Mouse (Mus musculus): ENCODE data around the gene Syndig1.

Syndig1 gene

DNA sequence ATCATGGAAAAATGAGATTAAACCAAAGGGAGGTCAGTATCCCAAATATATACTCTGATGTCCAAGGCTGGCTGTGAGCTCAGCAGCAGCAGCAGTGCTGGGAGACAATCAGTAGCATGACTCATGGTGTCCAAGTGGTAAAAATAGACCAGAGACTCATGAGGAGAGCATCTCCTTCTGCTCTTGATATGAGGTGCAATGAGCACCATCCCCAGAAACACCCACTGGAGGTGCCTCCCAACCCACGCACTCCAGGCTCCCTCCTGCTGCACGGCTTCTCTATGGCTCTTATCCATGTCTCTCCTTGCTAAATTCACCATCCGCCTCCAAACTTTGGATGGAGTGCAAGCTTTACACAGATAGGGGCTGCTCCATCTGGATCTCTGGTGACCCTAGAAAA lies 44.3 kb downstream of the Syndig1 start:
- DNase-seq (ENCODE audit: low spot score): no peak

GRCm38 (mm10) chr2:149877954-149878353 lies 48.9 kb downstream of the Syndig1 start:
- no peak for DNase-seq (ENCODE audit: low spot score)

GRCm38 (mm10) chr2:149887634-149888033 lies 58.6 kb downstream of the Syndig1 start:
- no peak for DNase-seq (ENCODE audit: low spot score)

GRCm38 (mm10) chr2:149891647-149892046 lies 62.6 kb downstream of the Syndig1 start:
- no peak for DNase-seq (ENCODE audit: low spot score)

DNA sequence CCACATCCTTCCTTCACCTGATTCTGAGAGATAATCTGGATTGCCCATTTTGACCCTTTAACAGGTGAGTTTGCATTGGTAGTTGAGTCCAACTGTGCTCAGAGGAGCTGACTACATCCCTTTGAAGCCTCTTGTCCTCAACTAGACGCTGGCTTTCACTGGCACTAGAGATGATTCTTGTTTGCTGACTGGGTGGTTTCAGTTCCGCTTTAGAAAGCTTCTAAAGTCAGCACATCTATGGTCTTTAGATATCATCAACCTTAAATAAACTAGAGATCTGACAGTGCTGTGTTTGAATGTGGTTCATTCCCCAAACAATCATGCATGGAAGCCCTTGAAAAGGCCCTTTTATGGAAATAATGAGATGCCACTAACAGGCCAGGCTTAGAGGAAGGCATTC lies 67.3 kb downstream of the Syndig1 start:
- DNase-seq (ENCODE audit: low spot score): no peak

DNA sequence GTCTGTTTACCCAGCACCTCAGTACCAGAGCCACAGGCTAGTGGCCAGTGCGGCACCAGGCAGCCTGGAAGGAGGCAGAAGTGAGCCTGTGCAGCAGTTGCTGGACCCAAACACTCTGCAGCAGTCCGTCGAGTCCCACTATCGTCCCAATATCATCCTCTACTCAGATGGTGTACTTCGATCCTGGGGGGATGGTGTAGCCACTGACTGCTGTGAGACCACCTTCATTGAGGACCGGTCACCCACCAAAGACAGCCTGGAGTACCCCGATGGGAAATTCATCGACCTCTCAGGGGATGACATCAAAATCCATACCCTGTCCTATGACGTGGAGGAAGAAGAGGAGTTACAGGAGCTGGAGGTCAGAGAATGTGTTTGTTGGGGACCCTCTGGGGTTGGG lies 70.6 kb downstream of the Syndig1 start:
- DNase-seq (ENCODE audit: low spot score): no peak

DNA sequence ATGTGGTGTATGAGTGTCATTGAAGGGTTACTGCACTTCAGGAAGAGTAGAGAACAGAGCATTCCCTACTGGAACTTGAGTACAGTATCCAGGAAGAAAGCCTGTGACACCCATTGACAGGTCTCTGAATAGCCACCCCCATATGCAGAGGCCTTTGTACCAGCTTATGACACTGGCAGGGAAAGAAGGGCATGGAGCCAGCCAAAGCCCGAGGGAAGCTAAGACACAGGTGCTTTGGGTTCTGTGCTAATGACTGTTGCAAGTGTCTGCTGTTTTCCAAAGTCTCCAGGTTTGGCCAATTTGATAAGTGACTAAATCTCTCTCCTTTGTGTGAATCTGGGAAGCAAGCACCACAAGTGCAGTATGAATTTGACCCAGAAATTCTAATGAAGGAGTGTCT lies 71.6 kb downstream of the Syndig1 start:
- no peak for DNase-seq (ENCODE audit: low spot score)

- no peak for DNase-seq (ENCODE audit: low spot score)
These were observed 75.4 kb downstream of the Syndig1 start for GRCm38 (mm10) chr2:149904405-149904804.

DNA sequence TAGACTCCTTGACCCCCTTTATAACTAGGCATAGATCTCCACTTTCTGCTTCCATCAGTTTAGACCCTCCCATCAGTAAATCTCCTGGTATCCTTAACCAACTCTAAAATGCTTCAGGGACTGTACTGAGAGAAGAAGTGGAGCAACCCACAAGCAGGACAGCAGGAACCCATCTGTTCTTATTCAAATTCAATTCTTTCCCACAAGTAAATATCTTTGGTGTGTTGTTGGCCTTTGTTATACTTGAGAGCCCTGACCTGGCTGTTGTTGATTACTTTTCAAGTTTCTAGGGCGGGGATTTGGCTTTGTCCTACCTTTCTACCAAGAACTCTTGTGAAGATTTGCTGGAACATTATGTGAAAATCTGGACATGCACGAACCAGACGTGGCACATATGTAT lies 77.7 kb downstream of the Syndig1 start:
- no peak for DNase-seq (ENCODE audit: low spot score)

DNA sequence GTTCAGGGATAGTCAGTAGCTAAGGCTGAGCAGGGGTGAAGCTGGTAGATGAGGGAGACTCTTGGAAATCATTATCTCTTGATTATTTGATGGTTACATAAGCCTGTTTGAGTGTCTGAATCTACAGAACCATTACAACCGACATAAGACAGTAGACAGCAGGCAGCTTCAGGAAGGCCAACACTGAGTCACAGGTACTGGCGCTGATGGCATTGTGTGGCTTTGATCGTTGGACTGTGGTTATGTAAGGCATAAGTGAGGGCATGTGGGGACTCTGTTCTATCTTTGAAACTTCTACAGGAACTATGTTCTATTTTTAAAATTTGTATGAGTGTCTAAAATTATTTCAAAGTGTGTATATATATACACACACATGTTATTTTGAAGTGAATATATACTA lies 88.2 kb downstream of the Syndig1 start:
- no peak for DNase-seq (ENCODE audit: low spot score)

DNA sequence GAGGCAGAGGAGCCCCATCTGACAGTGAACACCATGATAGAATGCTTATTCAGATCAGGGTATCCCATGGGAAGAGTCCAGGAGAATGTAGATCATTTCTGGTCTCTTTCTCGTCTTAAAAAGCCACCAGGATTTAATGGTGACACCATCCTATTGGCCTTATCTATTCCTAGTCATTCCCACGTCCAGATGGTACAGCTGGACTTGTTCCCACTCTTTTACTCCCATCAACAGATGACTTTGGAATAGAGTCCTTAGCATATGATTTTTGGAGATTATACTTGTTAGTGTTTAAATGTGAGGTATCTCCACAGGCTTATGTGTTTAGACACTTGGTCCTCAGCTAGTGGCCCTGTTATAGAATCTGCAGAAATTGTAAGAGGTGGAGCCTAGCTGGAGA lies 94.5 kb downstream of the Syndig1 start:
- DNase-seq (ENCODE audit: low spot score): no peak

DNA sequence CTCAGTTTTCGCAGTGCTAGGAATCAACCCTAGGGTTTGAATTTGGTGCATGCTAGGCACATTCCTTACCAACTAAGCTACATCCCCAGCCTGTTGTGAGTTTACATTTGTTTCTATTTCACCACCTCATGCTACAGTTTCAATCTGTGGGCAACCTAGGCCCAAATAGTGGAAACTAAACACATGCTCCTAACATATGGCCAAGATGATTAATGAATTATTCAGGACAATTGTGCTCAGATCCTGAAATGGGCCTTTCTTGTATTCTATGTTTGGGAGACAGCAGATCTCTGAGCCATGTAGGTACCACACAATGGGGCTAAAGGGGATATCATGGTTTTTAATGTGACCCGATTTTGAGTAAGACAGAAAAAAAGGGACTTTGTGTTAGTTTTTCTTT lies 96.9 kb downstream of the Syndig1 start:
- DNase-seq (ENCODE audit: low spot score): no peak

DNA sequence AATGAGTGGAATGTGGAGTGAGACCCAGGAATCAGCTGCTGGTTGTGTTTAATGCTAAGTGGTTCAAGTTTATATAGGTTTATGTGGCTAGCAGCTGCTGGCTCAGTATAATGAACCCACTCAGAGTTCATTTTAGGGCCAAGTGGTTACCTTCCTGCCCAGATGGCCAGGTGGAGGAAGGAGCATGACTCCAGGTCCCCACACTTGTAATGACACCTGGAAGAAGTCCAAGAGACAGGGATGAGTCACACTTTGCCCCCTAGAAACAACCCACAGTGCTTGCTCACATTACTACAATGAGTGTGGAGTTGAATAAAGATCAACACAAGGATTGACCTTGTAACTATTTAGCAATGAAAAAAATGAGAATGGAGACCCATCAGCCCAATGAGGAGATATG lies 98.0 kb downstream of the Syndig1 start:
- no peak for DNase-seq (ENCODE audit: low spot score)

GRCm38 (mm10) chr2:149927481-149927880 lies 98.5 kb downstream of the Syndig1 start:
- DNase-seq (ENCODE audit: low spot score): no peak

GRCm38 (mm10) chr2:149929986-149930385 lies 101.0 kb downstream of the Syndig1 start:
- no peak for DNase-seq (ENCODE audit: low spot score)

DNA sequence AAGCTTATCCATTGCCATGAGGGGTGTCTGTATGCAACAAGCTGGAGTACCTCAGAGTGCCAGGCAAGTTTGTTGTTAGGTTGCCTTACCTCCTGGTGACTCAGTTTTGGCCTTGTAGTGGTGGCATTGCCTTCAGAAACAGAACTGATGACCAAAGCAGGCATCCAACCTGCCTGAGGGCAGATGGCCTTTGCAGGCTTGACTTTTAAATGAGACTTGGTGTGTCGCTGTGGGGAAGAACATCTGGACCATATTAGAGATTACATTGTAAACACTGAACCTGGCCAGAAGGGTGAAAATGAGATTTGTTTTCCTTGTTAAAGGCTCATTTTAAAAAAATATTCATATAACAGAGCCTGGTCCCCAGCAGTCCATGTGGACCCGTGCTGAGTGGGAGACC lies 102.1 kb downstream of the Syndig1 start:
- DNase-seq (ENCODE audit: low spot score): no peak

GRCm38 (mm10) chr2:149932095-149932494 lies 103.1 kb downstream of the Syndig1 start:
- DNase-seq (ENCODE audit: low spot score): no peak

GRCm38 (mm10) chr2:149933247-149933898 lies 104.4 kb downstream of the Syndig1 start:
- DNase-seq (ENCODE audit: low spot score): no peak

DNA sequence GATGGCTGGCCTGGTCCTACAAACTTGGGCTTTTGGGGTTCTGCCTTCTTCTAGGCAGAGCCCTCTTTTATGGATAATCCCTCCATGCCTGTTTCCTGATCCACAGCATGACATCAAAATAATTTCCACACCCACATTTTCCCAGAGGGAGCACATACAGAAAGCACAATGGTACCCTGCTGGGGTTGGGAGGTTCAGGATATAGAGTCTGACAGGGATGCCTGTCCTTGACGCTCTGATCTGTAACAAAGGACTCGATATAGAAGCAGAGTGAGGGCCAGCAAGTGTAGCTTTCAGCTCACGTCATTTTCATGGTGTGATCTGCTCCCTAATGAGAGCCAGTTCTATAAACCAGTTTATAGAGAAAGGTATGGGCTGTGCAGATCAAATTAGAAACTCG lies 105.1 kb downstream of the Syndig1 start:
- no peak for DNase-seq (ENCODE audit: low spot score)

GRCm38 (mm10) chr2:149938829-149939228 lies 109.8 kb downstream of the Syndig1 start:
- DNase-seq (ENCODE audit: low spot score): no peak

DNA sequence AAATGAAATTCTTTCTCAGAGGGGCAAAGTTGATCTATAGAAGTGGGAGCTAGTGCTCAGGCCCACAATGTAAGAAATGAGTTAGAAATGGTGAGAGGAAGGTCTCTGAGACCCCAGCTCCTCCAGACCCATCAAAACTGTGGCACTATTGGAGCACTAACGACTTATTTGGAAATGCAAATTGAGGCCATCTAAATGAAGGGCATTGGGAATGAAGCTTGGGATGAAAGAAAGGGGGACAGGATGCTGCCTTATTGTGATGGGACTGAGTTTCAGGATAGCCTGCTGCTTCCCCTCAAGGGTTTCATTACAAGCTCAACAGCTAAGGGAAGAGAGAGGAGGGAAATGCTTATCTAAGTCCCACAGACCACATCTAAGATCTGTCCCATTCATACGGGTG lies 110.6 kb downstream of the Syndig1 start:
- DNase-seq (ENCODE audit: low spot score): no peak

- no peak for DNase-seq (ENCODE audit: low spot score)
These were observed 121.6 kb downstream of the Syndig1 start for GRCm38 (mm10) chr2:149950641-149951040.

GRCm38 (mm10) chr2:149971014-149971413 lies 142.0 kb downstream of the Syndig1 start:
- DNase-seq (ENCODE audit: low spot score): no peak

- DNase-seq (ENCODE audit: low spot score): no peak
These were observed 144.6 kb downstream of the Syndig1 start for GRCm38 (mm10) chr2:149973583-149973982.

DNA sequence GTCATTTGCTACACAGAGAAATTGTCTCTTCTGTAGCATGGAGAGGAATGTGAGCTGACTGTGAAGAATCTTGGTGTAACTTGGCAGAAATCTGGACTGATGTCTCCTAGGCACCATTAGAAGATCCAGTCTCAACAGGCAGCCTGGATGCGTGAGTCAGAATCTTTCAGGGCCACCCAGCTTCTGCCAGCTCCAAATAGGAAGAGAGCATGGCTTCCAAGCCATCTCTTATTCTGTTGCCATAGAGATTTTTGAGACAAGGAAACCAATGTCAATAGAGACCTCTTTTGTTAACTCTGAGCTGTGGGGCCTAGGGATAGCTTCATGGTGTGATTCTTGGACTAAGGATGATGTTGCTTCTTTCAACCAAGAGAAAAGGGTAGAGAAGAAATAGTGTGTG lies 151.4 kb downstream of the Syndig1 start:
- no peak for DNase-seq (ENCODE audit: low spot score)

Measured in spleen, adult 12 weeks (tissue).